Mouse (Mus musculus): ENCODE data around the gene Krt8.

DNA sequence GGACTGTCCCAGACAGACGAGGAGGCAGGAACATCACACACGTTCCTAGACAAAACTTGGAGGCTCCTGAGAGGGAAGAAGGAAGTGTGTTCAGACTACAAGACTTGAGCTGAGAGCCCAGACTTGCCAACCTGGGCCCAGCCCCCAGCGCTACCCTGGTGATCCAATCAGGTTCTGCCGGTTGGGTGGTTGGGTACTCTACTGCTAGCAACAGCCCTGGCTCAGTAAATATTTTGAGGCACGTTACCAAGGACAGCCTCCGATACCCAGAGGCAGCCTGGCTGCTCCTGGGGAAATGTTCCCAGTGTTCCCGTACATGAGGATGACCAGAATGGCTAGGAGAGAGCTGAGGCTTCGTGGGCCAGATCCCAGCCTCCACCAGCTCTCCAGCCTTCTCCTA, 37.5 kb downstream of the Krt8 start:
- TF ChIP-seq CTCF (IDR thresholded peaks at IDR 0.05; ENCODE audit: low read depth) (no peak), EP300 (IDR thresholded peaks at IDR 0.05; ENCODE audit: low read depth) (no peak)

Data from heart, postnatal 0 days (tissue).